Comparison of ENCODE assay signal across 9 mouse cellular contexts in genomic region chr11:53297947-53298860, GRCm38 (mm10). TPM values are rescaled to one million over a fixed set of nuclear protein-coding genes. Genes with fewer than 3 reads are reported as not detected.
DNase-seq lines count a peak whose midpoint lies in the region; ATAC-seq and TF ChIP-seq lines count a peak whose summit lies in the region.
"Had no signal": no experiment of that assay in that cellular context is flagged by ENCODE, and none has a peak within 500 bp of the region (broad histone marks: within the 10 kb centered on the region; RNA-seq: fewer than 3 reads in every experiment).

No protein-coding gene starts in this region.

- peak; percentile 32 for DNase-seq in liver, adult 2 months (ENCODE audit: extremely low read depth, low read depth, low spot score)
- DNase-seq in liver, result no peak
- DNase-seq in kidney, postnatal 14 days, result peak; percentile 54
- DNase-seq in frontal cortex, adult 2 months (ENCODE audit: extremely low spot score in 1 of 2, low spot score in 1 of 2), result no peak
- no peak for DNase-seq in adrenal gland, postnatal 10 days
- DNase-seq: right cerebral cortex, postnatal 4 days had no signal

- no peaks in the 10 kb centered on the region for H3K27me3 ChIP-seq in liver, adult 2 months (ENCODE audit: control insufficient read depth, insufficient read depth, low read length)
- no peaks in the 10 kb centered on the region for H3K27me3 ChIP-seq in forebrain, embryonic 13.5 days
- H3K27me3 ChIP-seq in neural tube, embryonic 13.5 days, result no peaks in the 10 kb centered on the region

- H3K79me2 ChIP-seq in liver, adult 2 months (ENCODE audit: control insufficient read depth, insufficient read depth, low read length), result peaks cover 26% of the 10 kb centered on the region

- TF ChIP-seq CTCF in liver, adult 2 months (IDR thresholded peaks at IDR 0.05; ENCODE audit: low read depth, low read length), result no peak

- 73% methylated on average over 7 of the region's 7 CpGs for WGBS in liver, adult 2 months
- 87% methylated on average over 7 of the region's 7 CpGs for WGBS in forebrain, embryonic 13.5 days
- WGBS in neural tube, embryonic 13.5 days, result 89% methylated on average over 7 of the region's 7 CpGs

- H3K4me2 ChIP-seq in forebrain, embryonic 13.5 days, result peak overlapping the region; percentile 84
- peak overlapping the region; percentile 91 for H3K4me2 ChIP-seq in neural tube, embryonic 13.5 days

- no peak for TF ChIP-seq POLR2A in liver, adult 2 months (IDR thresholded peaks at IDR 0.05; ENCODE audit: extremely low read depth, insufficient read depth, low read length)

- H3K36me3 ChIP-seq in liver, adult 2 months (ENCODE audit: control insufficient read depth, insufficient read depth, low read length), result peaks cover 5% of the 10 kb centered on the region; the same call in 1 of the 2 replicates
- H3K36me3 ChIP-seq in forebrain, embryonic 13.5 days (ENCODE audit: poor library complexity, severe bottlenecking), result peaks cover 11% of the 10 kb centered on the region
- peaks cover under 1% of the 10 kb centered on the region; the same call in 1 of the 2 replicates for H3K36me3 ChIP-seq in neural tube, embryonic 13.5 days

- no peak overlapping the region for H3K27ac ChIP-seq in liver, adult 2 months (replicated peaks; ENCODE audit: insufficient read depth, low read depth, low read length)
- no peak overlapping the region for H3K27ac ChIP-seq in forebrain, embryonic 13.5 days
- no peak overlapping the region for H3K27ac ChIP-seq in neural tube, embryonic 13.5 days (replicated peaks)

- H3K9me3 ChIP-seq in forebrain, embryonic 13.5 days (replicated peaks), result no peaks in the 10 kb centered on the region
- no peaks in the 10 kb centered on the region for H3K9me3 ChIP-seq in neural tube, embryonic 13.5 days

- ATAC-seq in forebrain, embryonic 13.5 days, result no peak
- ATAC-seq in neural tube, embryonic 13.5 days (ENCODE audit: low read depth), result no peak
- no peak for ATAC-seq in monocyte, adult 5-6 weeks (replicated peaks; ENCODE audit: insufficient number of reproducible peaks, low FRiP score, low TSS enrichment, poor library complexity, severe bottlenecking)

- H3K4me1 ChIP-seq in liver, adult 2 months (ENCODE audit: control insufficient read depth, insufficient read depth, low read length), result peaks cover 21% of the 10 kb centered on the region
- peaks cover 33% of the 10 kb centered on the region for H3K4me1 ChIP-seq in forebrain, embryonic 13.5 days
- H3K4me1 ChIP-seq in neural tube, embryonic 13.5 days (replicated peaks), result peaks cover 50% of the 10 kb centered on the region

- H3K9ac ChIP-seq in liver, adult 2 months (ENCODE audit: low read depth, low read length), result peak overlapping the region; percentile 46; the same call in 1 of the 2 replicates
- peak overlapping the region; percentile 98; the same call in 1 of the 2 replicates for H3K9ac ChIP-seq in forebrain, embryonic 13.5 days
- peak overlapping the region; percentile 99; the same call in 1 of the 2 replicates for H3K9ac ChIP-seq in neural tube, embryonic 13.5 days

- H3K4me3 ChIP-seq in liver, adult 2 months (ENCODE audit: insufficient read depth, low read depth, low read length), result no peak overlapping the region
- peak overlapping the region; percentile 98 for H3K4me3 ChIP-seq in forebrain, embryonic 13.5 days
- peak overlapping the region; percentile 100 for H3K4me3 ChIP-seq in neural tube, embryonic 13.5 days

RNA-seq across cellular contexts. Expression of gene Hspa4, which starts 2.1 kb away (rescaled TPM):
- total RNA-seq in liver, adult 2 months (2014; rRNA removed), result 44.6 and 55.9 TPM in 2 replicates
- polyA plus RNA-seq in liver, adult 2 months (2012; rRNA removed), result 16.6 and 17.9 TPM in 2 replicates
- 62.7 and 67.2 TPM in 2 replicates for polyA plus RNA-seq in forebrain, embryonic 13.5 days (2015; fragmentation: Nextera tagmentation; extraction: Ambion mirVana)
- polyA plus RNA-seq in neural tube, embryonic 13.5 days (2015; fragmentation: Nextera tagmentation; extraction: Ambion mirVana), result 56.1 and 63.0 TPM in 2 replicates
- polyA plus RNA-seq in frontal cortex, adult 2 months (2012; rRNA removed), result 82.5 and 92.5 TPM in 2 replicates
- 251 to 386 TPM (median 355 TPM) in 3 replicates for total RNA-seq in monocyte, adult 5-6 weeks (2017)
- total RNA-seq in adrenal gland, postnatal 10 days (2021), result 100 to 1,000 TPM; 146 to 151 TPM

RNA-seq across cellular contexts. Expression of gene Zcchc10, which starts 26.3 kb away (rescaled TPM):
- 0.37 and 0.74 TPM in 2 replicates for total RNA-seq in liver, adult 2 months (2014; rRNA removed)
- polyA plus RNA-seq in liver, adult 2 months (2012; rRNA removed), result 1.8 and 2.5 TPM in 2 replicates
- 18.1 and 19.0 TPM in 2 replicates for polyA plus RNA-seq in forebrain, embryonic 13.5 days (2015; fragmentation: Nextera tagmentation; extraction: Ambion mirVana)
- 14.9 and 15.5 TPM in 2 replicates for polyA plus RNA-seq in neural tube, embryonic 13.5 days (2015; fragmentation: Nextera tagmentation; extraction: Ambion mirVana)
- 10.9 and 11.0 TPM in 2 replicates for polyA plus RNA-seq in frontal cortex, adult 2 months (2012; rRNA removed)
- 2.3 to 9.1 TPM (median 5.5 TPM) in 3 replicates for total RNA-seq in monocyte, adult 5-6 weeks (2017)
- total RNA-seq in adrenal gland, postnatal 10 days (2021), result 10 to 100 TPM; 11.2 to 11.4 TPM

RNA-seq across cellular contexts. Expression of gene Aff4, which starts 52.4 kb away (rescaled TPM):
- 32.1 and 40.3 TPM in 2 replicates for total RNA-seq in liver, adult 2 months (2014; rRNA removed)
- 7.3 and 8.1 TPM in 2 replicates for polyA plus RNA-seq in liver, adult 2 months (2012; rRNA removed)
- 66.0 and 66.7 TPM in 2 replicates for polyA plus RNA-seq in forebrain, embryonic 13.5 days (2015; fragmentation: Nextera tagmentation; extraction: Ambion mirVana)
- polyA plus RNA-seq in neural tube, embryonic 13.5 days (2015; fragmentation: Nextera tagmentation; extraction: Ambion mirVana), result 43.3 and 55.2 TPM in 2 replicates
- polyA plus RNA-seq in frontal cortex, adult 2 months (2012; rRNA removed), result 42.9 and 48.5 TPM in 2 replicates
- 73.5 to 126 TPM (median 78.0 TPM) in 3 replicates for total RNA-seq in monocyte, adult 5-6 weeks (2017)
- 100 to 1,000 TPM; 142 to 154 TPM for total RNA-seq in adrenal gland, postnatal 10 days (2021)

Comparison
In these comparisons a context has a peak if more than half of its experiments do, and no peak if none do; other contexts are left out.
1. DNase-seq: peak in liver, adult 2 months (single experiment) and kidney, postnatal 14 days (single experiment); none in liver (single experiment), frontal cortex, adult 2 months (0 of 2) and adrenal gland, postnatal 10 days (single experiment).
2. H3K9ac ChIP-seq: peak in every context shown above with its lines; median percentile 99 in neural tube, embryonic 13.5 days; 98 in forebrain, embryonic 13.5 days; 46 in liver, adult 2 months.